Comparison of ENCODE assay signal across 8 mouse cellular contexts in the genomic region with DNA sequence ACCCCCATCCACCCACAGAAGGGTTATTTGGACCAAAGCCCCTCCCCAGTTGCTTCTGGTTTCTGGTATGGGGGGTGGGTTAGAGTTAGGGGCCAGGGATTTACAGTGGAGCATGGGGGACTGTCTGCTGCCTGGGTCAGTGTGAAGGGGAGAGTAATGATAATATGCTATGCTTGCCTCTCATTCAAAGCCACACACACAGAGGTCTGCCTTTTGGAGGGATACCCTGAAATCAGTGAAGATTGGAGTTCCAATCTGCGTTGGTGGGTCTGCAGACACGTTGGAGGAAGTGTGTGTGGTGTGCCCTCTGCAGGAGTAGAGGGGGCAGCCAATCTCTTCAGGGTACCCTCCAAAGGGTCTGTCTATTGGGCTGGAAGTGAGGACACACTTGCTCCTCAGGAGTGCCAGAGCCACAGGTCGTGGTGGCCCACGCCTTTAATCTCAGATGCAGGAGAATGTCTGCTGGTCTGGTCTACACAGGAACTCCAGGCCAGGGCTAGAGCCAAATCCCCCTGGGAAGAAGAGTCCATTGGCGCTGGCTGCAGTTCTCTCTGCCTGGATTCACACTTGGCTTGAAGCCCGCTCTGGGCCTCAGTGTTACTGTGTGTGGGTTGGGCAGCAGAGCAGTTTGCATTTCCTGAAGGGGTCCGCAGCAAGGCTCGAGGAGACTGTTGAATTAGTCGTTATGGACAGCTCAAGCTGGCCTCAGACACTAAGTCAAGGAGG. TPM values are rescaled to one million over a fixed set of nuclear protein-coding genes. Genes with fewer than 3 reads are reported as not detected.
DNase-seq lines count a peak whose midpoint lies in the region; ATAC-seq lines count a peak whose summit lies in the region.

No protein-coding gene starts in this region.

- H3K4me2 ChIP-seq in limb, embryonic 12.5 days, result peak overlapping the region; percentile 98
- peak overlapping the region; percentile 96 for H3K4me2 ChIP-seq in stomach, embryonic 15.5 days

- H3K4me1 ChIP-seq in limb, embryonic 12.5 days (replicated peaks), result peaks cover 63% of the 10 kb centered on the region
- peaks cover 38% of the 10 kb centered on the region for H3K4me1 ChIP-seq in stomach, embryonic 15.5 days

- H3K4me3 ChIP-seq in limb, embryonic 12.5 days (replicated peaks), result peak overlapping the region; percentile 61
- H3K4me3 ChIP-seq in stomach, embryonic 15.5 days (replicated peaks), result peak overlapping the region; percentile 52

- ATAC-seq in limb, embryonic 12.5 days (ENCODE audit: insufficient number of reproducible peaks, insufficient read depth, low FRiP score, low TSS enrichment, low read depth), result no peak
- no peak for ATAC-seq in stomach, embryonic 15.5 days (ENCODE audit: insufficient read depth, low FRiP score, low read depth)
- ATAC-seq in frontal cortex, adult (ENCODE audit: low TSS enrichment), result no peak

- H3K36me3 ChIP-seq in limb, embryonic 12.5 days, result no peaks in the 10 kb centered on the region
- no peaks in the 10 kb centered on the region for H3K36me3 ChIP-seq in stomach, embryonic 15.5 days

- no peaks in the 10 kb centered on the region for H3K9me3 ChIP-seq in limb, embryonic 12.5 days
- no peaks in the 10 kb centered on the region for H3K9me3 ChIP-seq in stomach, embryonic 15.5 days

- H3K9ac ChIP-seq in limb, embryonic 12.5 days (replicated peaks), result peak overlapping the region; percentile 71
- H3K9ac ChIP-seq in stomach, embryonic 15.5 days, result no peak overlapping the region

- WGBS in limb, embryonic 12.5 days, result 21% methylated on average over 9 of the region's 9 CpGs
- 38% methylated on average over 9 of the region's 9 CpGs for WGBS in stomach, embryonic 15.5 days

- peak; percentile 33 for DNase-seq in adrenal gland, postnatal 14 days
- DNase-seq in adrenal gland, postnatal 36 days, result no peak
- peak; percentile 69 to 73 for DNase-seq in right cerebral cortex, postnatal 10 days (ENCODE audit: low spot score in 2 of 2)
- no peak for DNase-seq in right cerebral cortex, postnatal 4 days
- no peak for DNase-seq in right cerebral cortex, postnatal 36 days (ENCODE audit: low spot score in 2 of 2)

- peaks cover 17% of the 10 kb centered on the region; the same call in 1 of the 2 replicates for H3K27me3 ChIP-seq in limb, embryonic 12.5 days
- peaks cover 24% of the 10 kb centered on the region for H3K27me3 ChIP-seq in stomach, embryonic 15.5 days (replicated peaks)

- H3K27ac ChIP-seq in limb, embryonic 12.5 days, result 0 out of 2 replicates have a peak overlapping the region, but pooled peaks have one; percentile 13
- no peak overlapping the region for H3K27ac ChIP-seq in stomach, embryonic 15.5 days

RNA-seq across cellular contexts. Expression of a gene that starts 1.7 kb away (rescaled TPM):
- total RNA-seq in adrenal gland, postnatal 14 days (2021), result 1.8 and 2.4 TPM in 2 replicates
- 1 to 10 TPM; 2.7 to 3.0 TPM for total RNA-seq in adrenal gland, postnatal 36 days (2021)
- polyA plus RNA-seq in limb, embryonic 12.5 days (2016; fragmentation: Nextera tagmentation; extraction: Ambion mirVana), result 22.4 and 23.7 TPM in 2 replicates
- 7.6 and 8.2 TPM in 2 replicates for polyA plus RNA-seq in stomach, embryonic 15.5 days (2015; fragmentation: Nextera tagmentation; extraction: Ambion mirVana)

RNA-seq across cellular contexts. Expression of a gene that starts 16.3 kb away (rescaled TPM):
- total RNA-seq in adrenal gland, postnatal 14 days (2021), result 10.9 and 12.4 TPM in 2 replicates
- total RNA-seq in adrenal gland, postnatal 36 days (2021), result 1 to 10 TPM; 3.6 to 4.9 TPM
- 7.6 and 8.0 TPM in 2 replicates for polyA plus RNA-seq in limb, embryonic 12.5 days (2016; fragmentation: Nextera tagmentation; extraction: Ambion mirVana)
- 42.7 and 56.7 TPM in 2 replicates for polyA plus RNA-seq in stomach, embryonic 15.5 days (2015; fragmentation: Nextera tagmentation; extraction: Ambion mirVana)

RNA-seq across cellular contexts. Expression of a gene that starts 23.7 kb away (rescaled TPM):
- total RNA-seq in adrenal gland, postnatal 14 days (2021), result 29.0 and 31.5 TPM in 2 replicates
- total RNA-seq in adrenal gland, postnatal 36 days (2021), result 10 to 100 TPM; 28.7 to 48.2 TPM
- polyA plus RNA-seq in limb, embryonic 12.5 days (2016; fragmentation: Nextera tagmentation; extraction: Ambion mirVana), result 106 and 107 TPM in 2 replicates
- 525 and 574 TPM in 2 replicates for polyA plus RNA-seq in stomach, embryonic 15.5 days (2015; fragmentation: Nextera tagmentation; extraction: Ambion mirVana)

RNA-seq across cellular contexts. Expression of a gene that starts 57.2 kb away (rescaled TPM):
- total RNA-seq in adrenal gland, postnatal 14 days (2021), result 2.4 and 2.7 TPM in 2 replicates
- 1 to 10 TPM; 2.7 to 3.3 TPM for total RNA-seq in adrenal gland, postnatal 36 days (2021)
- 2.5 and 2.7 TPM in 2 replicates for polyA plus RNA-seq in limb, embryonic 12.5 days (2016; fragmentation: Nextera tagmentation; extraction: Ambion mirVana)
- polyA plus RNA-seq in stomach, embryonic 15.5 days (2015; fragmentation: Nextera tagmentation; extraction: Ambion mirVana), result 67.4 and 70.6 TPM in 2 replicates

Comparison
In these comparisons a context has a peak if more than half of its experiments do, and no peak if none do; other contexts are left out.
1. DNase-seq: peak in adrenal gland, postnatal 14 days (single experiment) and right cerebral cortex, postnatal 10 days (2 of 2); none in adrenal gland, postnatal 36 days (0 of 2), right cerebral cortex, postnatal 4 days (single experiment) and right cerebral cortex, postnatal 36 days (0 of 2).